Mouse (Mus musculus): ENCODE measurements around the gene Ppm1h. TPM values are rescaled to one million over a fixed set of nuclear protein-coding genes. Genes with fewer than 3 reads are reported as not detected.

Ppm1h gene
- total and polyA plus RNA-seq, 3 experiments, result 6.9 to 14.9 TPM; not detected in 1

DNA sequence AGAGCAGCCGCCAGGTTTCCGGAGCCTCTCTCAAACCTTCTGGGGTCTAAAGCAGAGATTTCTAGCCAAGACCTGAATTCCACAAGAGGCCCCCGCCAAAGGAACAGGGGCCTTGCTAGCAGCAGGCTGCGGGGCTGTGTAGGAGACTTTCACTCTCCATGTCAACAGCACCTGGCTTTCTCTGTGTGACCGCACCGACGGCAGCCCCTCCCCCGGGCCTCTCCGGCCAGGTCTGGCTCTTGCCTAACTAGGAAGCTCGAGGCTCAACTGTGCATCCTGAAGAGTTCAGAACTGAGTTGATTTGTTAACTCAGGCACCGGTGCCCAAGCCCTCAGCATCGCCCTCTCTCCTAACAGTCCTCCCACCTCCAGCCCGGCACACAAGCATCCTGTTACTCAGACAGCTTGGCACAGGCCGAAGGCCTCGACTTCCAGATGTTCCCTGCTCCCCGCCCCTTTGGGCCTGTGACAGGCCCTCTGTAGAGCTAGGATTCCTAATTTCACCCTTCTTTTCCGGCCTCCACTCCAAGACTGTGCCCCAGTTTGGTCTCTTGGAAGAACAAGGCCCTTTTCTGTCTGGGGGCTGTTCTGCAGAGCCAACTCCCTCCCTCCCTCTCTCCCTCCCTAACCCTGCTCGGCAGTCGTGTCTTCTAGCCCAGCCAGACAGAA, 234.3 kb downstream of the Ppm1h start:
- H3K9me3 ChIP-seq (replicated peaks; ENCODE audit: insufficient read depth, low read length), result no peaks in the 10 kb centered on the region
- TF ChIP-seq GABPA (IDR thresholded peaks at IDR 0.05; ENCODE audit: low read depth, low read length) (no peak), UBTF (IDR thresholded peaks at IDR 0.05; ENCODE audit: borderline replicate concordance, insufficient read depth, low read depth, low read length) (no peak), RAD21 (IDR thresholded peaks at IDR 0.05; ENCODE audit: low read depth, low read length) (no peak), USF2 (IDR thresholded peaks at IDR 0.05; ENCODE audit: borderline replicate concordance in 1 of 2, insufficient read depth in 1 of 2, low read depth in 1 of 2, low read length in 2 of 2) (no peak), CHD2 (IDR thresholded peaks at IDR 0.05; ENCODE audit: low read length) (no peak), BHLHE40 (IDR thresholded peaks at IDR 0.05; ENCODE audit: borderline replicate concordance, low read depth, low read length) (no peak), NRF1 (IDR thresholded peaks at IDR 0.05; ENCODE audit: insufficient read depth, low read depth, low read length, poor library complexity, severe bottlenecking) (no peak), ZMIZ1 (IDR thresholded peaks at IDR 0.05; ENCODE audit: low read depth, low read length) (no peak), MYC (IDR thresholded peaks at IDR 0.05; ENCODE audit: low read depth, low read length) (no peak), MAFK (IDR thresholded peaks at IDR 0.05; ENCODE audit: borderline replicate concordance, low read depth, low read length) (no peak), GATA1 (IDR thresholded peaks at IDR 0.05; ENCODE audit: low read depth, low read length) (no peak), NELFE (IDR thresholded peaks at IDR 0.05; ENCODE audit: low read depth, low read length) (no peak), CHD1 (IDR thresholded peaks at IDR 0.05; ENCODE audit: low read depth, low read length) (no peak), TCF12 (IDR thresholded peaks at IDR 0.05; ENCODE audit: low read depth, low read length) (no peak), JUND (IDR thresholded peaks at IDR 0.05; ENCODE audit: low read depth, low read length) (no peak)
- H3K9ac ChIP-seq (ENCODE audit: control insufficient read depth, low read depth, low read length, poor library complexity, severe bottlenecking), result no peak overlapping the region
- no peaks in the 10 kb centered on the region for H3K4me1 ChIP-seq (ENCODE audit: control insufficient read depth in 1 of 2, insufficient read depth in 2 of 2, low read length in 2 of 2)
- H3K79me2 ChIP-seq (ENCODE audit: control insufficient read depth, insufficient read depth, low read length, poor library complexity), result no peaks in the 10 kb centered on the region
- H3K27me3 ChIP-seq (ENCODE audit: control insufficient read depth in 1 of 2, insufficient read depth in 2 of 2, low read length in 2 of 2), result no peaks in the 10 kb centered on the region
- H3K4me3 ChIP-seq (ENCODE audit: control insufficient read depth in 1 of 2, insufficient read depth in 1 of 2, low read depth in 2 of 2, low read length in 2 of 2), result no peak overlapping the region
- no peak overlapping the region for H3K27ac ChIP-seq (ENCODE audit: control insufficient read depth, low read depth, low read length)
- no peaks in the 10 kb centered on the region; a peak in 1 of 4 replicates for H3K36me3 ChIP-seq (ENCODE audit: control insufficient read depth in 1 of 2, insufficient read depth in 2 of 2, low read length in 2 of 2)
- DNase-seq (ENCODE audit: low read depth, low spot score), result no peak

DNA sequence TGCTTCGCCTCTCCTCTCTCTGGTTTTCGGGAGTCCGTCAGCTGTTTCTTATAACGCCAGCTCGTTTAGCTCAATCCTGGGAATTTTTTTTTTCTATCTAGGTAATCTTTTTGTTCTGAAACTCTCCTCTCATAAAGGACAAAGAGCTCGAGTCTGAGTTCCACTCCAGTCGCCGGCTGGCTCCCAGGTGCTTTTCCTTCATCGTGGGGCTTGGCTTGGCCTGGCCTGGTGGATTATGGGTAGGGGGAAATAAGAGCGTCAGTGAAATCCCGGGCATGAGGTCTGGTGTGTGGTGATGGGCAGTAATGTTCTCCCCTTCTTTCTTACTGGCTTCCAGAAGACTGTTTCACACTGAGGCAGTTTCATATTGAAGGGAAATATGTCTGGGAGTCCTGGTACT, 234.8 kb downstream of the Ppm1h start:
- DNase-seq (ENCODE audit: low read depth, low spot score), result no peak
- Histone ChIP-seq H3K4me3 (ENCODE audit: control insufficient read depth in 1 of 2, insufficient read depth in 1 of 2, low read depth in 2 of 2, low read length in 2 of 2) (no peak overlapping the region), H3K9ac (ENCODE audit: control insufficient read depth, low read depth, low read length, poor library complexity, severe bottlenecking) (no peak overlapping the region), H3K27me3 (ENCODE audit: control insufficient read depth in 1 of 2, insufficient read depth in 2 of 2, low read length in 2 of 2) (no peaks in the 10 kb centered on the region), H3K9me3 (replicated peaks; ENCODE audit: insufficient read depth, low read length) (no peaks in the 10 kb centered on the region), H3K4me1 (ENCODE audit: control insufficient read depth in 1 of 2, insufficient read depth in 2 of 2, low read length in 2 of 2) (no peaks in the 10 kb centered on the region), H3K27ac (ENCODE audit: control insufficient read depth, low read depth, low read length) (no peak overlapping the region), H3K36me3 (ENCODE audit: control insufficient read depth in 1 of 2, insufficient read depth in 2 of 2, low read length in 2 of 2) (no peaks in the 10 kb centered on the region; a peak in 1 of 4 replicates), H3K79me2 (ENCODE audit: control insufficient read depth, insufficient read depth, low read length, poor library complexity) (no peaks in the 10 kb centered on the region)
- no peak for TF ChIP-seq GABPA (IDR thresholded peaks at IDR 0.05; ENCODE audit: low read depth, low read length)
- TF ChIP-seq TBP (IDR thresholded peaks at IDR 0.05; ENCODE audit: low read depth, low read length), result no peak
- TF ChIP-seq E2F4 (IDR thresholded peaks at IDR 0.05; ENCODE audit: borderline replicate concordance, low read depth, low read length), result no peak
- TF ChIP-seq ELF1 (IDR thresholded peaks at IDR 0.05; ENCODE audit: low read depth, low read length), result no peak
- no peak for TF ChIP-seq POLR2AphosphoS2 (IDR thresholded peaks at IDR 0.05; ENCODE audit: low read length)
